Mouse (Mus musculus) brain, adult 2 months (tissue): ENCODE results near the gene Insl6.
A peak's percentile ranks its signal among the peaks of the same experiment; 100 is the strongest.

ENCODE experiments used
- DNase-seq: peaks from one replicate; pipeline ENCODE4 v3.0.0; 2011; ENCODE audit warnings: low read depth, low spot score

Gene Insl6

GRCm38 (mm10) chr19:29354895-29355877, 30.0 kb upstream of the Insl6 start:
- DNase-seq: peak; percentile 93

GRCm38 (mm10) chr19:29350991-29351390, 25.8 kb upstream of the Insl6 start:
- DNase-seq: no peak

GRCm38 (mm10) chr19:29345636-29346035, 20.5 kb upstream of the Insl6 start:
- peak; percentile 23 for DNase-seq

GRCm38 (mm10) chr19:29344868-29345267, 19.7 kb upstream of the Insl6 start:
- DNase-seq: no peak

GRCm38 (mm10) chr19:29342281-29342680, 17.1 kb upstream of the Insl6 start:
- no peak for DNase-seq

GRCm38 (mm10) chr19:29341029-29341428, 15.9 kb upstream of the Insl6 start:
- no peak for DNase-seq

GRCm38 (mm10) chr19:29336624-29337023, 11.5 kb upstream of the Insl6 start:
- DNase-seq: no peak

GRCm38 (mm10) chr19:29334068-29334745, 9.1 kb upstream of the Insl6 start, which contains the start of gene Rln1:
Gene Rln1 (minus strand): TSS chr19:29334670.
- peak; percentile 51 for DNase-seq

- DNase-seq: no peak
Measured at GRCm38 (mm10) chr19:29326822-29327552, 1.8 kb upstream of the Insl6 start.

GRCm38 (mm10) chr19:29326396-29326795, 1.2 kb upstream of the Insl6 start:
- DNase-seq: no peak

GRCm38 (mm10) chr19:29325852-29326180, 660 bp upstream of the Insl6 start:
- no peak for DNase-seq

- DNase-seq: no peak
Measured at GRCm38 (mm10) chr19:29323416-29324049, 1.6 kb downstream of the Insl6 start.

GRCm38 (mm10) chr19:29312661-29313060, 12.5 kb downstream of the Insl6 start:
- DNase-seq: peak; percentile 36

GRCm38 (mm10) chr19:29311791-29312190, 13.4 kb downstream of the Insl6 start:
- DNase-seq: peak; percentile 73

GRCm38 (mm10) chr19:29308832-29309231, 16.3 kb downstream of the Insl6 start:
- no peak for DNase-seq

GRCm38 (mm10) chr19:29302119-29302518, 23.0 kb downstream of the Insl6 start:
- no peak for DNase-seq

- no peak for DNase-seq
Measured at GRCm38 (mm10) chr19:29300919-29301318, 24.2 kb downstream of the Insl6 start.

GRCm38 (mm10) chr19:29297366-29297765, 27.8 kb downstream of the Insl6 start:
- DNase-seq: no peak

GRCm38 (mm10) chr19:29296166-29296565, 29.0 kb downstream of the Insl6 start:
- DNase-seq: no peak

GRCm38 (mm10) chr19:29294756-29295155, 30.4 kb downstream of the Insl6 start:
- DNase-seq: no peak

GRCm38 (mm10) chr19:29292546-29292945, 32.6 kb downstream of the Insl6 start:
- DNase-seq: peak; percentile 21

GRCm38 (mm10) chr19:29291532-29291931, 33.6 kb downstream of the Insl6 start:
- no peak for DNase-seq
